Mouse (Mus musculus): ENCODE measurements around the gene Pdrg1.

GRCm38 (mm10) chr2:153051095-153051494 lies 35.9 kb upstream of the Pdrg1 start:
- TF ChIP-seq ZC3H11A (IDR thresholded peaks at IDR 0.05; ENCODE audit: borderline replicate concordance, low read depth, low read length) (no peak), ZNF384 (IDR thresholded peaks at IDR 0.05; ENCODE audit: low read depth, low read length) (no peak), MAFK (IDR thresholded peaks at IDR 0.05; ENCODE audit: insufficient read depth, low read depth, low read length) (no peak)
